Mouse (Mus musculus): Measurements from ENCODE around the gene Tnni1. TPM values are rescaled to one million over a fixed set of nuclear protein-coding genes. Genes with fewer than 3 reads are reported as not detected.

Tnni1 gene
- total RNA-seq, 2 experiments from 2014 or later, result 0.33 TPM; not detected in 1

DNA sequence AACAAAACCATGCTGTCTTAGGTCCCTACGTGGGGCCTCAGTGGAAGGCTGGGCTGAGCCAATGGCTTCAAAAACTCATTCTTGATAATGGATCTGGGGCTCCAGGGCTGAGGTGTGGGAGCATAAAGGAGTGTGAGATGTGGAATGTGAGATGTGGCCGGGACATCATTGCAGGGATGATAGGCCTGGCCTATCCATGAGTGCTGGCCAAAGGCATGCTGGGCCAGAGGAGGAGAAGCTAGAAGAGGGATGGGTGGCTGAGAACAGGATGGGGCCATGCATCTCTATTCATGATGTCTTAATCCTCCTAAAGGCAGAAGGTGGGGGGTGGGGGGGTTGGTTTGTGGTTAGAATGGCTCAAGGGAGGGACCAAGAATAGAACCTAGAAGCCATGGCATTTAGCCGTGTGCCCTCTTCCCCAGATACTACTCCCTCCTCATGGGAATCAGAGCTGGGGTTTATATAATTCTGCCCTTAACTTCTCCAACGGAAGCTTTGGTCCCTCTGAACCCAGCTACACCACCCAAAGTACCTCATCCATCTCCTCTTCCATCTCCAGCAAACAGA, 11.8 kb upstream of the Tnni1 start:
- no peak for DNase-seq

DNA sequence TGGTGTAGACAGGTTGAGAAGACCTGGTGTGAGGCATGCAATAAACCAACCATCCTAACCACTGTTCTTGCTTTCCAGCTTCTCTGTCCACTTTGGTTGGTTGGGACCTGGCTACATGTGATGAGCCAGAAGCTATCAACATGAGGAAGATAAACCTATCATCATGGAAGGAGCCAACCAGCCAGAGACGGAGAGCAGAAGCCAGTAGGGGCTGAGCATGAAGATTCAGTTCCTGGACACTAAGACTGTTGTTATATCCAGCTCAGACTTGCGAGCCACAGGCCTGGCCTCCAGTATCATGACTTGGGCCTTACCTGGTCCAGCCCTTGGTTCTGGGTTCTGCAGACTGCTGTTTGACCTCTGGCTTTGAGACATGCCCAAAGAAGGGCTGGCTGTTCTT, 10.8 kb upstream of the Tnni1 start:
- no peak for DNase-seq

DNA sequence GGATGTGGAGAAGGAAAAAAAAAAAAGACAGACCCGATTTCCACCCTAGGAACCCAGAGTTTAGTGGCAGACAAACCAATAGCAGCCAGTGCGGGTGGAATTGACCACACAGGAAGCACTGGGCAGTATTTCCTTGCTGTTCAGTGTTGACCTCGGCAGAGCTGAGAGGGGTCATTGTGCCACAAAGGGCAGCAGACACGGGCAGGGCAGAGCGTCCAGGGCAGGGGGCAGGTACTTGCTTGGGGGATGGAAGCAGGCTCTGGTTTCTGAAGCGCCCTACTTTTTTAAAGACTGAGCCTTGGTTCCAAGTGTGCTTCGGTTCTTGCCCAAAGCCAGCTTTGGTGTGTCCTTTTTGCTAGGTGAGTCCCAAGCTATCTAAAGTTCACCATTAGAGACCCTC, 9.0 kb upstream of the Tnni1 start:
- peak in 1 of 2 experiments; percentile 17 for DNase-seq

DNA sequence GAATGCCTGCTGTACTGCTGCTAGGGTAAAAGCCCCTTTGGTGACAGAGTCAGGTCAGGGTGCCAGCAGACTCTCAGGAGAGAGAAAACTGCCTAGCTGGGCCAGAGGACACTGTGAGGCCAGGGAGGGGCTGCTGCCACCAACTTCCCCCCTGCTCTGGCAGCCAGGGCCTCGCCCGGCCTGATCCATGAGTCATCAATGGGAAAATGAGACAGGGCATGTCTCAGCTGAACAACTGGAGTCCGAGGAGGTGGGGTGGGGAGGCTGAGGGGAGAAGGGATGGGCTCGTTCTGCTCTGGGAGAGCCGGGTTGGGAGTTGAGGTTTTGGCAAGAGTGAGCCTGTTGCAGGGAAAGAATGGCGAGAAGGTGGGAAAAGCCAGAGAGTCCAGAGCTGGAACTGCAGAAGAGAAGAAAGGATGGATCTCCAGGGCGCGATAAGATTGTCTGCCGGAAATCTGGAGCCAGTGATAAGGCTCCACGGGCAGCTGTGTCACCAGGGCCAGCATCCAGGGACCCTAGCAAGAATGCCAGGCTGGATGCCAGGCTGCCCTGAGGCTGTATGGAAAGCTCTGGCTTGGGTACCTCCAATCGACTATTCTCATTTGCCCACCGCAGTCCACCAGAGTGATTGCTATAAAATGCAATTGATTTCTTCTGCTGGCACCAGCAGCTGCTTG, 8.2 kb upstream of the Tnni1 start:
- peak; percentile 63 to 72 for DNase-seq

DNA sequence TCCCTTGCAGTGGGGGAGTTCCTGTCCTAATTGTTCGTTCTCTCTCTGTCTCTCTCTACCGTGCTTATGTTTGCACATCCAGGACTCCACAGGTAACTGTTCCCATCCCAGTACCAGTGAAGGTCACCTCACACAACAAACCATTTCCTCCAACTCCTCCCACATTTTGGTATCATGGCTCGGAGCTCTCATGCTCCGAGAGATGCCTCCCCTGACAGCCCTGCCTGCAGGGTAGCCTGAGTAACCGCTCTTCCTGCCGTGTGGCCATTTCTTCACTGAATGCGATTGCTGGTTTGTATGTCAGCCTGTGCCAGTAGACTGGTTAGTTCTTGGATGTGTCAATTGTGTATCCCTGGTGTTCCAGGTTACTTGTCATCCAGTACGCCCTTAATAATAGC, 7.7 kb upstream of the Tnni1 start:
- no peak for DNase-seq

DNA sequence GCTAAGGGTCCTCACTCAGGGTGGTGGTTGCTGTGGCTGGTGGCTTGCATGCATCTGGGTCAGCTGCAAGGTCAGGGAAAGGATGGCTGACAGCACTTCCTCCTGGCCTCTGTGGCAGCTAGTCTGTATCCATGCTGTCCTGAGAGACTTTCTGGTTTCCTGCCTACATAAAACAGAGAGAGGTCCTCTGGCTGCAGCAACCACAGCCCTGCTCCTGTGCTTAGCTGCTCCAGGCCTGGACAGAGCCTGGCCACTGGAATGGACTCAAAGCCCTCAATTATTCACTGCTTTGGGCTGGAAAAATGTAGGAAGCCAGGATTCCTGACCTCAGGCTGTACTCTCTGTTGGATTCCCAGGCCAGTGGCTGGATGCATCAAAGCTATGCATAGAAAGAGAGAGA, 2.6 kb upstream of the Tnni1 start:
- DNase-seq, result no peak

DNA sequence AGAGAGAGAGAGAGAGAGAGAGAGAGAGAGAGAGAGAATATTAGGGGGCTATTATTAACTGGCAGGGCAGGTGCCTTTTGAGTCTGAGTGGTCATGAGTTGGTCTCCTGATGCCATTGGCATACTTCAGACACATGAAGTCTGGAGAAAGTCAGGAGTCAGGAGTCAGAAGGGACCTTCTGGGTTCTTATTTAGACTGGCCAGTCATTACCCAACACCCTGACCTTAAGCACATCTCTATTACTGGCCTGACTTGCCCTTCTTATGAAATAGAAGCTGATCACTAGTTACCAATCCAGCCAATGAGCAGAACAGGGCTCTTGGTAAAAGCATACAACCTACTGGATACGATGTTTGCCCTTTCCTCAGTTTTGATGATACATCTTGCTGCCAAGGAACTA, 2.2 kb upstream of the Tnni1 start:
- DNase-seq, result no peak

DNA sequence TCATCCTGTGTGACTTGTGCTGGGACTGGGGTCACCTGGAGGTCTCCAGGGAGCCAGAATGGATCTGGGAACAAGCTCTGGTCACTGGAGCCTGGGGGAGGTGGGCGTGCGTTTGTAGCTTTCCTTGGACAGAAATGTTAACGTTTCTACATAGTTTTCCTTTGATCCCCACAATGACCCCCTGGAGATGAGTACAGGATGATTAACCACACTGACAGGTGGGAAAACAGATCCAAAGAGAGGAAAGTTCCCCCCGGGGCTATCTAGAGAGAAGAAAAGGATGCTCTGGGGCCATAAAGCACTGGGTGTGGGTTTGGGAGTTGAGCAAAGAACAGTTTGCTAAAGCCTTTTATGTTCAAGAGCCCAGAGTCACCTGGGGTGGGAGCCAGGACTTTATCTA, 1.4 kb downstream of the Tnni1 start:
- DNase-seq, result no peak

DNA sequence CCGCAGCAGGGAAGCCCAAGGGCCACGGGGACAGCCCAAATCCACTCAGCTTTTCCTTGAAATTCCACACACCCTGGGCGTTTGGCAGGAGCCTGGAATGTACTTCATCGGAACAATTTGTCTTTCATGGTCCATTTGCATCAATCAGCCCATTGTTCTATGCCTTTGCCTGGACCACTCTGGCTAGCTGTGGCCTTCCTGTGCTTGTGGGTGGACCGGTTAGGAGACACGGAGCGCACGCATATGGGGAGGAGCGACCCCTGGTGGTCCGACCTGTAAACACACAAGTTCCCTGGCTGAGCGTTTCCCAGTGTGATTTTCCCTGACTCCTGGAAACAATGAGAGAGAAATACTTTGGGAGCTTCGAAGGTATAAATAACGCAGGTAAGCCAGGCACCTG, 2.0 kb downstream of the Tnni1 start:
- DNase-seq, result peak; percentile 78 to 87

DNA sequence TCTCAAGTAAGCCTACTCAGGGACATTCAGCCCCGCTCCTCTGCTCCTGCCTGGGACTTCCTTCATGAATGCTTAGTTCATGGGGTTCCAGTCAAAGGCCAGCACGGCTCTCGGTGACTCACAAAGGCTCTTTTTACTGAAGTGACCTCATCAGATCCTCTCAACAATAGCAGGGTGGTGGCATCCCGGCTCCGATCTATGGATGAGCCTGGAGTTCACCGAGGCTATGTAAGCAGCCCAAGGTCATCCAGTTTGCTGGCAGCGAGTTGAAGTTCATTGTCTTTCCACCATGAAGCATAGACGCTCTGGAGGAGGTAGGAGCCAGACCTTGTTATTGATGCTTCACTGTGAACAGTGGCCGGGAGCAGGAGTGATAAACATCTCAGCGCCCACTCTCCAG, 3.6 kb downstream of the Tnni1 start:
- DNase-seq, result peak; percentile 27 to 47

DNA sequence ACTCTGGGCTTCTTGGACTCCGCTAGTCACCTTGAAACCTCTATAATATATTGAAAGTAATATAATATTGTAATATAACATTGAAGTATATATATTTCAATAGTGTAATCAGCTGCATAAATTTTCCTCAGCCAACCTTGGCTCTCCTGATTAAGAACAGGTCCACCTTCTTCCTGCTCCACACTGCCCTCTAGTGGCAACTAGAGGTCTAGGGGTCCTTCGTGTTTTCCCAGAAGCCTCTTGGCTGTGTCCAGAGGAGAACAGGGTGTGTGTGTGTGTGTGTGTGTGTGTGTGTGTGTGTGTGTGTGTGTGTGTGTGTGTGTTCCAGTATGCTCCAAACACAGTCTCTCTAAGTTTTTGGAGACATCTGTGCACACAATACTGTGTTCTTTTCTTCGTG, 8.6 kb downstream of the Tnni1 start:
- peak; percentile 72 to 82 for DNase-seq

DNA sequence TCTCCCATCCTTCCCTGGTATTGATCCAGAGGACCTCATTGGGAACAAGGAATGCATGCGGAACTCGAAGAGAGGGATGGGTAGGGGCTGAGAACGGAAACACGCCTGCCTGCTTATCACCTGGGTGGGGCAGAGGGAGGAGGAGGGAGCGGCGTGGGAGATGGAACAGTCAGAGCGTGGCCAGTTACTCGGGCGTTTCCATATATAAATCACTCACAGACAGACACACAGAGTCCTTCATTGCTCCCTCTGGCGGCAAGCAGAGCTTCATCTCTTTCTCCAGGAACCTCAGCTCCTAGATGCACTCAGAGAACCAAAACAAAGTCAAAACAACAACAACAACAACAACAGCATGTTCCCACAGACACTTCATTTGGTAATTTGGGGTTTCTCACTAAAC, 9.5 kb downstream of the Tnni1 start:
- peak in 1 of 2 experiments; percentile 56 for DNase-seq

DNA sequence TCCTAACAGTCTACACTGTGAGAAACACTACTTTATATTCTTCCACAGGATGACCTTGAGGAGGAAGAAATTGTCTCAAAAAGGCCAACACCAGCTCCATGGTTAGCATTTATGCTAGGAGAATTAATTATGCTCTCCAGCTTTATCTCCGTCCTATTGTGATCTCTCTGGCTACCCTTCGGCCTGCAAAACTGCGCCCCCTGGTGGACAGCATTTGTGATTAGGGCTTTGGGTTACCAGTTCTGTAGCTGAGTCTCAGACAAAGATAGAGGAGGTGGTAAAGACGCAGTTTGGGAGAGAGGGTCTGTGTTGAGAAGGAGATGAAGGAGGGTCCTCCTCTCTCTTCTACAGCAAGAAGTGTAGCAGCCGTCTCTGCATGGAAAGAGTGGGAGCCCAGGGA, 10.6 kb downstream of the Tnni1 start:
- peak; percentile 79 to 88 for DNase-seq

DNA sequence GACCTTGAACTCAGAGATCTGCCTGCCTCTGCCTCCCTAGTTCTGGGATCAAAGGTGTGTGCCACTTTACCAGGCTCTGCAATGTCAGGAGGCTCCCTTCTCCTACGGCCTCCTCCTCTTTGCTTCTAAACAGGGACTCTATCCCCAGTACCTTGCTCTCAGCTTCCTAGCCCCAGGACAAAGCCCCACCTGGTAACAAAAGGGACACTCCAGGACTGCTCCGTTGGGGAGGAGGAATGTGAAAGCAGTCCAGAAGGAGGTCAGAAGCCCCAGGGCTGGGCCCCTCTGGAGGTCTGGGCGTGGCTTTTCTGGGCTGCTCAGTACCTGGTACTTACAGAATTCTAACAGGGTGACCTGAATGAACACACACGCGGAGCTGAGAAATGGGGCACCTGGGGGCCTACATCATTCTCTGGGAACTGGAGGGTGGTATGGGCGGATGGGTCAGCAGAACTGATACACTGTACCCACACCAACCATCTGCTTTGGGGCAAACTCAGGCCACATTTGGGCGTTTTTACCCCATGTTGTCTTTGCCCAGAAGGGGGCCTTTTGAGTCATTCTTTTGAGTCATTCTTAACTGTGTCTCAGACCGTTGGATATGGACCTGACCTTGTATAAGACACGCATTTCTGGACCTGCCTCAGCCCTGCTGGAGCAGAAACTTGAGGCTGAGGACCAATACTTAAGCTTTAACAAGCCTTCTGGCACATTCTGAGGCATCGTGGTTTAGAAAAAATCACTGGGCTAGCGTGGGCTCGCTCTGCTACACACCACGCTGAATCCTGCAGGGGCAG, 13.1 kb downstream of the Tnni1 start:
- DNase-seq, result no peak

DNA sequence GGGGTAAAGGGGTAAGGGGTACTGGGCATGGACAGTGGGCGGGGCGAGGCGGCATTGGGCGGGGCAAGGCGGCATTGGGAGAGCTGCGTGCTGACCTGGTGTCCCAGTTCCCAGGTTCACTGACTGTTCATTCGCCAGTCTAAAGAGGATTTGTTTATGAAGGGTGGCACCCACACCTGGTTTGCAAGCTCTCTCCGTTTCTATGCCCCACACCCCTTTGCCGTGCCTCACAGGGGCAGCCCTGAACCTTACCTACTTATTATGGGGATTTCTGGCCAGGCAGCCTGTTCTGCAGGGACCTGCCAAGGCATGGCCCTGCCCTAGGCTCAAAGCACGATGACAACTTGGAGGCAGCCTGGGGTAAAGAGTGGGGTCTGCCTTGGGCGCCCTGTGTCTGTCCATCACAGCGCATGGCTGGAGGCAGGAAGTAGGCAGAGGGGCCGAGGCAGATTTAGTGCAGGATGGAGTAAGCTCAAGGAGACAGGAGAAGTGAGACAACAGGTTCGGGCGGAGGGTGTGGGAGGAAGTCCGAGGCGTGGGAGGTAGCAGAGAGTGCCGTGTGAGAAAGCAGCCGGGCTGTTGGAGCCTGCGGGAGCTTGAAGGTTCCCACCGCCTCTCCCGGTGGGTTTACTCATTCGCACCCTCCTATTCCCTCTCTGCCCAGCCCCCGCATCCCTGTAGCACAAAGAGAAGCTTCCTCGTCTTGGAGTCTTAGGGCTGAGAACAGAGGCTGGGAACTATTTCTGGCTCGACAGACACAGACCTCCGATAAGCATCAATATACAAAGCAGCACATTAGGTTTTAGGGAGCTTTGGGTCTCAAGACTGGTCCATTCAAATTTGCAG, 14.4 kb downstream of the Tnni1 start:
- DNase-seq, result no peak

DNA sequence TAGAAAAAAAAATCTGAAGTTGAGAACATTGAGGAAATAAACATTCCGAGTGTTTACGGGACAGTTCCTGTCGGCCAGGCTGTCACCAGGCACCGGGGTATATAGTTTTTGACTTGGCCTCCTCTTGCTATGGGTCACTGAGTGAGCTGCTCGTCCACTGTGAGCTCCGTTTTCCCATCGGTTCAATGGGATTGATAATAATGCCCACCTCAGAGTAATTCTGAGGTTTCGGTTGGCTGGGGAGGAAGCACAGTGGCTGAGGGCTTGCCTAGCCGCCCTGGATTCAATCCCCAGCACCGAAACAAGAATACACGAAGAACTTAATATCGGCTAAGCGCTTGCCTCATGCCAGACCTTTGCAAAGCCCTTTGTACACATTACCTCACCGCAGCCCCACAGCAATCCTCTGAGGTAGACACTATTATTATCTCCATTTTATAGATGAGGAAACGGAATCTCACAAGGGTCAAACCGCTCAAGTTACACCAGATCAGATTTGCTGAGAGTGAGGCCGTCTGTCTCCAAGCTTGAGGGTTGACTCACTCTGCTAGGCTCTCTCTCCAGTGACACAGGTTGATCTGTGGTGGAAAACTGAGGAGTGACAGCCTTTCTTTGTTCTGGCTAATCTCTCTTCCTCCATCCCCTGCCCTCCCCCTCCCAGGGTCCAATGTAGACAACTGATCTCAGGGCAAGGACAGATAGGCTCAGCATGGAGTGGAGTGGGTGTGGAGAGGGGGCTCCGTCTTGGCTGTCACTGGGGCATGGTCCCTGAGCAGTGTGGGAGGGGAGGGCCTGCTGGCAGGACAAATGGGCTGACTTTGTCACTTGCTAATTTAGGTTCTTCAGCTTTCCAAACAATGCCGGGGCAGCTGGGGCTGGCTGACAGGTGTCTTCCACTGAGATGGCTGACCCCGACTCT, 15.2 kb downstream of the Tnni1 start:
- DNase-seq, result no peak

DNA sequence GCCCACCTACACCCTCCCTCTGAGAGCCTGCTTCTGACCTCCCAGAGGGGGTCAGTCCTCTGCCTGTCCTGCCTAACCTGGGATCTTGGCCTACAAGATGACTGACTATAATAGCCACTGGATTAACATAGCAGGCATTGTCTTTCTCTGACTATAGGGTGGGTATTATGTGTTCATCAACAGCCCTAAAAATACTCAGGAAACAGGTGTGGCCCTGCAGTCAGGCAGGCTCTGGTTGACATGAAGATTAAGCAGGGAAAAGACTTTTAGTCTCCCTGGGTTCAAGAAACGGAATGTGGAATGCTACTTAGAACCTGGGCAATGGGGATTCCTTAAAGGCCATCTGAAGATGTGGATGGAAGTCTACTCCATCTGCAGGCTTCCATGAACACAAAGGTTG, 19.3 kb downstream of the Tnni1 start:
- no peak for DNase-seq

DNA sequence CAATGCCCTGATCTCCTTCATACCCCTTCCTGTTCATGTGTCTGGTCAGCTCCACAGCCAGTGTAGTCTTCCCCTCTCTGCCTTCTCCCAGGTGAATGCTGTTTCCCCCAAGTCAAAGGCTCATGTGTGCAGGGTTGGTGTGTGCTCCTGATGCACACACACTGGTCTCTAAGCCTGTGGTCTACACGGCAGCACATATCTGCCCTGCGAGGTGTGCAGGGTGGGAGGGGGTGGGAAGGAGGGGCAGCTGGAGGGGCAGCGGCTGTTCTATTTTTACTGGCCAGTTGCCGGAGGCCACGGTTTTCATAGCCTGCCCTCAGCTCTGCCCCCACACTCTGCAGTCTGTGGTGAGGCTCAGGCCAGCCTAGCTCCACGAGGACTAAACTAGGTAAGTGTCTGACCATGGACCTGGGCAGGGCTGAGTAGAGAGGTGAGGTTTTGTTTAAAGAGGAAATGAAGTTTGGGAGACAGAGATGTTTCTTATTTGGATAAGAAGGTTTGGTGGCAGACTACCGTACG, 19.9 kb downstream of the Tnni1 start:
- no peak for DNase-seq

DNA sequence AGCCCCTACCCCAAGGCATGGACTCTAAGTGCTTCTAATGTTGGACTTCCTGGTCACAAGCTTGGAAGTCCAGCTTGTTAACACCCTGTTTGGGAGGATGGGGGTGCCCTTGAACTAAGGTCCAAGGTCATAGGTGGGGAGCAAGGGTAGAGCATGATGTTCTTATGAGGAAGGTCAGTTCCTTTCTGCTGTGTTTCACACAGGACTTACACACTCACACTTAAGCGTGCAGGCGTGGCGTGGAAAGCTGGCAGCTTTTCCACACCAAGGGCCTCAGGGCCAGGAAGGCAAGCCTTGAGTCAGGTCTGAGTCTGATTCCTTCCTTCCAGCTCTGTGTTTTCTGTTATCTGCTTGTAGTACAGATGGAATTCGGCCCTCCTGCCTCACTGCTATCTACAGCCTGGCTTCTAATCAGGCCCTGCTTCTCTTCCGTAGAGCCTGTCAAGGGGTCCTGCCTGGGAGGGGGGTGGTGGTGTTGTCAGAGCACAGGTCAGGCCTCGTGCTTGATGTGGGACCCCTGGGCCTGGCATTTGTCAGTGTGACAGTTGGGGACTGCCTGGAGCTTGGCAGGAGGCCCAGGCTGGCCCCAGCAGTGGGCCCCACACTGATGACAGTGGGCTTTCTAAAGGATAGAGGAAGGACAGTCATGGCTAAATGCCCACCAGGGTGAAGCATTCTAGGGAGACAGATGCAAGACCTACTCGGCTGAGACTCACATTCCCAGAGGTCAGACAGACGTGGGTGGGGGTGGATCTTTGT, 21.1 kb downstream of the Tnni1 start:
- DNase-seq, result no peak

DNA sequence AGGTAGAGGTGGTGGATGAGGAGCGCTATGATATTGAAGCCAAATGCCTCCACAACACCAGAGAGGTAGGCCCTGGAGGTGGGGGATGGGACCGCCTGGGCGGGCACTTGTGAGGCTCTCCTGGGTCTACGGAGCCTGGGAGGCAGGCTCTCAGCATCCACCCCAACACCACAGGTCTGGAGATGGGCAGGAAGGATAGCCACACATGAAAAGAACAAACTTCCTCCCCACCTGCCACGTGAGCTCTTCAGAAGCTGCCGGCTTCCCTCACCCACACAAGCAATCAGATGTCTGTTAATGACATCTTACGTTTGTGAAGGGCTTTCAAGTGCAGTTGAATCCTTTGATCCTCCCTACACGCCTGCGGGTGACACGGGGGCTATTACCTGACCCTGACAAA, 28.3 kb downstream of the Tnni1 start:
- DNase-seq, result no peak

All from adrenal gland, postnatal 36 days (tissue).